Mouse (Mus musculus) myocyte (in vitro differentiated cells): ENCODE results near the gene Lpcat1.

ENCODE experiments used
- CEBPB ChIP-seq: IDR thresholded peaks from 2 replicates; pipeline ENCODE4 v1.6.1; 2011; ENCODE audit warnings: mild to moderate bottlenecking, moderate library complexity; ENCODE audit not compliant: poor library complexity, insufficient read depth, severe bottlenecking
- E2F4 ChIP-seq: IDR thresholded peaks from one replicate; pipeline ENCODE4 v1.6.1; 2011; ENCODE audit warnings: mild to moderate bottlenecking, control low read depth, moderate library complexity; ENCODE audit not compliant: insufficient read depth
- MAX ChIP-seq: IDR thresholded peaks from one replicate; pipeline ENCODE4 v1.6.1; 2011; ENCODE audit warnings: low read depth, mild to moderate bottlenecking, control low read depth
- MYOG ChIP-seq, 3 experiments: IDR thresholded peaks; one replicate each; pipeline ENCODE4 v1.6.1; 2011; ENCODE audit warnings: control low read depth in 2 of 3, low read depth in 2 of 3, mild to moderate bottlenecking in 2 of 3; ENCODE audit not compliant: insufficient read length in 2 of 3, control insufficient read depth in 1 of 3, insufficient read depth in 1 of 3
- POLR2A ChIP-seq: IDR thresholded peaks from one replicate; pipeline ENCODE4 v1.6.1; 2011; ENCODE audit warnings: low read depth, mild to moderate bottlenecking, control low read depth, moderate library complexity; ENCODE audit not compliant: insufficient read length
- POLR2AphosphoS2 ChIP-seq: IDR thresholded peaks from one replicate; pipeline ENCODE4 v1.6.1; 2011; ENCODE audit warnings: low read depth, control low read depth; ENCODE audit not compliant: insufficient read length
- REST ChIP-seq: IDR thresholded peaks from one replicate; pipeline ENCODE4 v1.6.1; 2011; ENCODE audit warnings: mild to moderate bottlenecking, control low read depth, moderate library complexity; ENCODE audit not compliant: insufficient read depth, insufficient read length
- SRF ChIP-seq: IDR thresholded peaks from one replicate; pipeline ENCODE4 v1.6.1; 2011; ENCODE audit warnings: low read depth; ENCODE audit not compliant: control insufficient read depth, insufficient read length

DNA sequence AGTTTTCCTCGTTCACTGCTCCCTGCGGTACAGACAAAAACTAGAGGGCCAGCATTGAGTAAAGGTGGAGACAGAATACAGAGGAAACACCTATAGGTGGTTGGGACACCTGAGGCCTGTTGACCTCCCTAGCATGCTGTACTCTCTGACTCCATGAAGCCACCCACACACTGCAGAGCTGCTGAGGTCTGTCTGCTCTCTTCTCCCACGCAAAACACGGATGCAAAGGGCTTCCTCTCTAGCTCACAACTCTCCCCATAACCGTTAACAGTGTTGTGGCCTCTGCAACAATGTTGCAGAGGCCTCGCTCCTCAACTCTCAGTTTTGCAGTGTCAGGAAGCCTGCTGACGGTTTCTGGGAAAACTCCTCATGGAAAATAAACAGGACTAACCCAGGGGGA is 15.5 kb downstream of the Lpcat1 start:
- TF ChIP-seq POLR2A (no peak), POLR2AphosphoS2 (no peak), MYOG (IDR thresholded peaks at IDR 0.05; ENCODE audit: control insufficient read depth in 1 of 3, insufficient read depth in 1 of 3, insufficient read length in 2 of 3, low read depth in 2 of 3) (no peak), E2F4 (no peak), REST (no peak), SRF (no peak), MAX (no peak), CEBPB (no peak)
